Mouse (Mus musculus) cerebellum, postnatal 36 days (tissue): ENCODE results near the gene Gcnt2.
A peak's percentile ranks its signal among the peaks of the same experiment; 100 is the strongest.
"Not testable (repeated sequence)": the region's sequence is repeated elsewhere in the genome, so short reads cannot be mapped to it uniquely, and the experiment has no call there.

Experiments
- DNase-seq, 2 experiments: peaks; one replicate each; pipeline ENCODE4 v3.0.0; 2021 to 2022; ENCODE audit warnings: mixed read lengths in 2 of 2

The Gcnt2 gene

GRCm38 (mm10) chr13:40944346-40944745 lies 84.8 kb downstream of the Gcnt2 start:
- no peak for DNase-seq

GRCm38 (mm10) chr13:40946513-40946912 lies 87.0 kb downstream of the Gcnt2 start:
- DNase-seq, result no peak

- DNase-seq, result no peak
Observed at GRCm38 (mm10) chr13:40947538-40948205, 88.1 kb downstream of the Gcnt2 start.

GRCm38 (mm10) chr13:40951386-40951976 lies 91.9 kb downstream of the Gcnt2 start:
- no peak for DNase-seq

- DNase-seq, result peak in 1 of 2 experiments; percentile 6
Observed at GRCm38 (mm10) chr13:40953231-40953630, 93.7 kb downstream of the Gcnt2 start.

GRCm38 (mm10) chr13:40955773-40956172 lies 96.2 kb downstream of the Gcnt2 start:
- DNase-seq, result no peak

- DNase-seq, result no peak
Observed at GRCm38 (mm10) chr13:40967609-40968008, 108.1 kb downstream of the Gcnt2 start.

GRCm38 (mm10) chr13:40968564-40968963 lies 109.0 kb downstream of the Gcnt2 start:
- no peak for DNase-seq

- no peak for DNase-seq
Observed at GRCm38 (mm10) chr13:40969761-40970390, 110.3 kb downstream of the Gcnt2 start.

- DNase-seq, result no peak
Observed at GRCm38 (mm10) chr13:40971261-40971660, 111.7 kb downstream of the Gcnt2 start.

GRCm38 (mm10) chr13:40971831-40972230 lies 112.3 kb downstream of the Gcnt2 start:
- no peak for DNase-seq

GRCm38 (mm10) chr13:40972976-40973375 lies 113.4 kb downstream of the Gcnt2 start:
- no peak for DNase-seq

- DNase-seq, result peak in 1 of 2 experiments; percentile 9
Observed at GRCm38 (mm10) chr13:40977609-40978008, 118.1 kb downstream of the Gcnt2 start.

GRCm38 (mm10) chr13:40978652-40979051 lies 119.1 kb downstream of the Gcnt2 start:
- DNase-seq, result no peak

GRCm38 (mm10) chr13:40979321-40979720 lies 119.8 kb downstream of the Gcnt2 start:
- no peak for DNase-seq

- no peak for DNase-seq
Observed at GRCm38 (mm10) chr13:40982759-40983158, 123.2 kb downstream of the Gcnt2 start.

- DNase-seq, result no peak
Observed at GRCm38 (mm10) chr13:40986081-40986480, 126.5 kb downstream of the Gcnt2 start.

GRCm38 (mm10) chr13:40987608-40988303 lies 128.2 kb downstream of the Gcnt2 start:
- DNase-seq, result not testable (repeated sequence)

- no peak for DNase-seq
Observed at GRCm38 (mm10) chr13:40988418-40988817, 128.9 kb downstream of the Gcnt2 start.

- DNase-seq, result no peak
Observed at GRCm38 (mm10) chr13:40994487-40995263, 135.1 kb downstream of the Gcnt2 start.

- DNase-seq, result not testable (repeated sequence)
Observed at GRCm38 (mm10) chr13:40998537-40998936, 139.0 kb downstream of the Gcnt2 start.

GRCm38 (mm10) chr13:41000140-41000925 lies 140.8 kb downstream of the Gcnt2 start:
- peak; percentile 21 to 40 for DNase-seq
